Mouse (Mus musculus) MEL (cell line): Measurements from ENCODE around the gene Bod1.
A peak's percentile ranks its signal among the peaks of the same experiment; 100 is the strongest.

Source experiments
- CTCF ChIP-seq, 3 experiments: IDR thresholded peaks in 2 of 3; conservative IDR thresholded peaks in 1 of 3; 2 replicates each; pipeline ENCODE4 v1.5.1; 2011 to 2012; ENCODE audit warnings: low read length in 3 of 3, low read depth in 2 of 3, mild to moderate bottlenecking in 2 of 3, improper control_type of control experiment in 1 of 3, inconsistent platforms in 1 of 3, mixed read lengths in 1 of 3, moderate library complexity in 1 of 3; ENCODE audit not compliant: control insufficient read depth in 1 of 3, insufficient read depth in 1 of 3, poor library complexity in 1 of 3, severe bottlenecking in 1 of 3
- EP300 ChIP-seq, 2 experiments: IDR thresholded peaks; 2 replicates each; pipeline ENCODE4 v1.6.1; 2011; ENCODE audit warnings: improper control_type of control experiment in 2 of 2, low read length in 2 of 2, low read depth in 1 of 2, mild to moderate bottlenecking in 1 of 2
- MAX ChIP-seq: IDR thresholded peaks from 2 replicates; pipeline ENCODE4 v1.6.1; 2011; ENCODE audit warnings: low read length, improper control_type of control experiment
- MYB ChIP-seq: IDR thresholded peaks from 2 replicates; pipeline ENCODE4 v1.6.1; 2011; ENCODE audit warnings: mild to moderate bottlenecking, low read depth, low read length, improper control_type of control experiment
- POLR2A ChIP-seq, 2 experiments: IDR thresholded peaks; 2 replicates each; pipeline ENCODE4 v1.6.1; 2011 to 2012; ENCODE audit warnings: low read length in 2 of 2, mild to moderate bottlenecking in 2 of 2, control low read depth in 1 of 2, improper control_type of control experiment in 1 of 2, low read depth in 1 of 2, moderate library complexity in 1 of 2; ENCODE audit not compliant: control insufficient read depth in 1 of 2, insufficient read depth in 1 of 2, poor library complexity in 1 of 2
- TAL1 ChIP-seq: IDR thresholded peaks from 2 replicates; pipeline ENCODE4 v1.6.1; 2012; ENCODE audit warnings: mild to moderate bottlenecking, inconsistent platforms, low read length, moderate library complexity, mixed read lengths
- ZKSCAN1 ChIP-seq: IDR thresholded peaks from 2 replicates; pipeline ENCODE4 v1.6.1; 2012; ENCODE audit warnings: low read depth, mild to moderate bottlenecking, inconsistent platforms, low read length, improper control_type of control experiment, moderate library complexity

DNA sequence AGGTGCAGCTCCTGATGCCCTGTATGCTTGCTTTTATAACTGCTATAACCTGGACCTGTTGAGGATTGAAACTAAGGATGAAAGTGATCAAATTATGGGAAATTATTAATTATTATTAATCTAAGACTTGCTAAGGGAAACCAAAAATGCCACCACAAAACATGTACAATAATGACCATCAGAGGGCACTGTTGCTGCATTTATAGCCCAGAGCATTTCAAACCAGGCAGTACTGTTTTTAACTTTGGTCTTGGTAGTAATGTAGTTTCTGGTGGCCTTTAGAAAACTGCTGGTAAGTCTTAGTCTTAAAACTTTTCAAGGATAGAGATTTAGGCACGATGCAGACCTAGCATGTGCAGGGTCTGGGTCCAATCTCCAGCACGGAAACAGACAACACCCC is 3.7 kb upstream of the Bod1 start:
- no peak for TF ChIP-seq MYB
- peak; percentile 51 to 96 (median 53) for TF ChIP-seq CTCF (IDR thresholded peaks at IDR 0.05 in 2 of 3, conservative IDR thresholded peaks at IDR 0.05 in 1 of 3; ENCODE audit: control insufficient read depth in 1 of 3, insufficient read depth in 1 of 3, low read depth in 2 of 3, low read length in 3 of 3, poor library complexity in 1 of 3, severe bottlenecking in 1 of 3)
- TF ChIP-seq POLR2A (IDR thresholded peaks at IDR 0.05; ENCODE audit: control insufficient read depth in 1 of 2, insufficient read depth in 1 of 2, low read depth in 1 of 2, low read length in 2 of 2, poor library complexity in 1 of 2) = no peak
- no peak for TF ChIP-seq ZKSCAN1
- no peak for TF ChIP-seq TAL1
- TF ChIP-seq MAX = no peak
- TF ChIP-seq EP300 (IDR thresholded peaks at IDR 0.05; ENCODE audit: low read depth in 1 of 2, low read length in 2 of 2) = no peak
